Mouse (Mus musculus): ENCODE data around the gene Tcl1.

GRCm38 (mm10) chr12:105208441-105208840, 14.2 kb downstream of the Tcl1 start:
- TF ChIP-seq CTCF (IDR thresholded peaks at IDR 0.05; ENCODE audit: low read depth) (no peak), EP300 (IDR thresholded peaks at IDR 0.05; ENCODE audit: low read depth) (no peak)

Data from heart, postnatal 0 days (tissue).